Mouse (Mus musculus): ENCODE results near the gene Gck. TPM values are rescaled to one million over a fixed set of nuclear protein-coding genes. Genes with fewer than 3 reads are reported as not detected.

Gene Gck
- 1 to 10 TPM; 3.9 to 6.9 TPM for total RNA-seq (2021)
- long read RNA-seq, experiment 1, partial matches to known transcripts: 3 of 10 reads
- long read RNA-seq, experiment 1, other reads (novel, unspliced or antisense): 4 of 10 reads
- long read RNA-seq, experiment 2, transcript Gck-201 (10 exons, 2,727 nt): major isoform, 6 of 13 reads
- long read RNA-seq, experiment 2, partial matches to known transcripts: 3 of 13 reads
- long read RNA-seq, experiment 2, other reads (novel, unspliced or antisense): 3 of 13 reads

GRCm38 (mm10) chr11:5949586-5950352 lies at the start of gene Gck:
Gck (minus strand) TSS chr11:5950081.
- peak in 1 of 2 experiments; percentile 16 for DNase-seq (ENCODE audit: low spot score in 2 of 2)

DNA sequence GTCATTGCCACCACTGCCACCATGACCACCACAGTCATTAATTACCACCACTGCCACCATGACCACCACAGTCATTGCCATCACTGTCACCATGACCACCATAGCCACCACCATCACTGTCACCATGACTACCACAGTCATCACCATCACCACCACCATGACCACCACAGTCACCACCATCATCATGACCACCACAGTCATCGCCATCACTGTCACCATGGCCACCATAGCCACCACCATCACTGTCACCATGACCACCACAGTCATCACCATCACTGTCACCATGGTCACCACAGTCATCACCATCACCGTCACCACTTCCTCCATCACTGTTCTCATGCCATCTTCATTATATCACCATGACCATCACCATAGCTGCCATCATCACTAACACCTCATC lies 48.6 kb upstream of the Gck start:
- no peak for DNase-seq (ENCODE audit: low spot score in 2 of 2)

- DNase-seq (ENCODE audit: low spot score in 2 of 2): peak; percentile 89
Measured at GRCm38 (mm10) chr11:5995989-5996388, 46.1 kb upstream of the Gck start.

DNA sequence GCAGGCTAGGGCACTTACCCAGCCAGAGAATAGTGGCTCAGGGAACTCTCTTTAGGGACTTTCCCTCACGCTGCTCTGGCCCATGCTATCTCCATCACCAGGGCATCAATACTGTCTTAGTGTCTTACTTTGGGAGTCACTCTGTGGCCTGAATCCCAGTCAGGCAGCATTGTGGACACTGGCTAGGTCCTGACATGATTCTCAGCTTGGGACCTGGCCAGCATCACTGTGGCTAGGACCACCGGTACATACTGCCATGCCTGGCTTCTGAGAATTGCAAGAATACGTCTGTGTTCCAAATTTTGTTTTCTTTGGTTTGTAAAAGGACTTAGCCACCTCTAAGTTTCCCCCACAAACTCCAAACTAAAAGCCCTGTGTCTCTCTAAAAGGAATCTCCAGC lies 45.0 kb upstream of the Gck start:
- DNase-seq (ENCODE audit: low spot score in 2 of 2): no peak

DNA sequence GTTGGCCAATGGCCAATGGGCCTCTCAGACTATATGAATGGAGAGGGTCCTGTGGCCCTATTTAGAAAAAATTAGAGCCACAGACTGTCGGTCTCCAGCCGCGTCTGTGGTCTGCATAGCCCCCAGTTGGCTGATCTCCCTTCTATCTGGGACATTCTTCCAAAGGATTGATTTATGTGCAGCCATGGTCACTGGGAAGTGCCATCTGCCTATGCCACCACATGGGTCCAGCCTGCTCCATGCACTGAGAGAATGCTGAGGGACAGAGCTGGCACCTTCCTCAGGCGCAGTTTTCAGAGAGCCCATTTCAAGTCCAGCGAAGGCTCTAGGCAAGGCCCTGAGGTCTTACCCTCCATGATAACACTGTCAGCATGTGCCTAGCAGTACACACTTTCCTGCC lies 44.3 kb upstream of the Gck start:
- no peak for DNase-seq (ENCODE audit: low spot score in 2 of 2)

DNA sequence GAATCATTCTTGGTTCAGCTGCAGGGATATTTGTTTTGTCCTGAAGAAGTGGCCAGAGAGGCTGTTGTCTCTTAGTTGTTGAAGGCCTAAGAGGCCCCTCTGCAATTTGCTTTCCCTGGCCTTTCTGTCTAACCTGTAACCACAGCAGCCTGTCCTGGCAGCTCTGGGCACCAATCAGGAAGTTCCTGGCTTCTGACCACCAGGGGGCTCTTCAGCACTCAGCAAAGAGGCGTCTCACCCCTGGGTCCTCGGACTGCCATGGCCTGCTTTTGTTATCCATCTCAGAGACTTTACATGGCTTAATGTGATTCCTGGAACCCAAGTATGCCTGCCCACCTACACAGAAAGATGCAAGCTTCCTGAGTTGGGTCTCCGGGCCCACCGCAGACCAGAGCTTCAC lies 41.0 kb upstream of the Gck start:
- DNase-seq (ENCODE audit: low spot score in 2 of 2): no peak

- no peak for DNase-seq (ENCODE audit: low spot score in 2 of 2)
Measured at GRCm38 (mm10) chr11:5989954-5990593, 40.2 kb upstream of the Gck start.

DNA sequence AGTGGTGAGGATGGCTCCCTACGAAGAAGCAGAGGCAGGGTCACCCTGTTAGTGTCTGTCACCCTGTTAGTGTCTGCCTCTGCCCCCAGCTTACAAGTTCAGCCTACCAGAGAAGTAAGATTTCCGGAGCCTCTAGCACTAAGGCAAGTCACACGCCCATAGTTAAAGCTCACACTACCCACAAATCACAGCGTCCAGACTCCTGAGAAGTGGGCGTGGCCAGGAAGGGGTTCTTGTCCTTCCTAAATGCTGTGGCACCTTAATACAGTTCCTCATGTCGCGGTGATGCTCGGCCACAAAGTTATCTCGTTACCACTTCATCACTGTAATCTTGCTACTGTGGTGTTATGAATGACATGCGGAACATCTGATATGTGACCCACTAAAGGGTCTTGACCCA lies 38.2 kb upstream of the Gck start:
- DNase-seq (ENCODE audit: low spot score in 2 of 2): no peak

DNA sequence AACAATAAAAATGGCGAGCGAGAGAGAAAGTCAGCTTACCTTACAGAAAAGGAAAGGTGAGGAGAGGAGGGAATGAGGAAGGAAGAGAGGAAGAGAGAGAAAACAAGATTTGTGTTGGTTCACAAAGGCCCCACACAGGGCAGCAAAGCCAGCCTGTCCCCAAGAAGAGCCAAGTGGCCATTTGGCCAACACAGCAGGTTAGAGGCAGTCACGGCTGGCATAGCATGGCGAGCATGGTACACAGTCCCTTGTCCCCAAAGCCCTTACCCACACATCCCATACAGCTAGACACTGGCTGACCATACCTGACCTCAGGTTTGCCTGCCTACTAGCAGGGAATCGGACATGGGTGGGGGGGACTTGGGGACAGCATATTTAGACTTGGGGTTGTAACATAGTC lies 33.7 kb upstream of the Gck start:
- no peak for DNase-seq (ENCODE audit: low spot score in 2 of 2)

DNA sequence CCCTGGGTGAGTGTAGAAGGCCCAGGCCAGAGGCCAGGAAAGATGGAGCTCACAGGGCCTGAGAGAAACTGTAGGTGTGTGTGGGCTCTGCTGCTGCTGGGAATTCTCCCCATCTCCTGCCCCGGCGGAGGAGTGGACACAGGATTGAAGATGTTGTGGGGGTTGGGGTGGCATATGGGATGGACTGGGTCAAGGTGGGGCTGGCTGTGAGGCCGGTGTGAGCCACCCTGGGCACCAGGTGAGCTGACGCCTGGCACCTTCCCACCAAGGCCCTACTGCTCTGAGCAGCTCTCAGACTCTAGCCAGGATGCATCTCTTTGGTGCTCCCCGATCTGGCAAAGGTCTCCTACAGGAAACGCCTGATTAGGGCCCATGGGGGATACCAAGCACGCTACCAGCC lies 31.4 kb upstream of the Gck start:
- DNase-seq (ENCODE audit: low spot score in 2 of 2): no peak

- DNase-seq (ENCODE audit: low spot score in 2 of 2): no peak
Measured at GRCm38 (mm10) chr11:5980561-5980960, 30.7 kb upstream of the Gck start.

- no peak for DNase-seq (ENCODE audit: low spot score in 2 of 2)
Measured at GRCm38 (mm10) chr11:5980108-5980507, 30.2 kb upstream of the Gck start.

DNA sequence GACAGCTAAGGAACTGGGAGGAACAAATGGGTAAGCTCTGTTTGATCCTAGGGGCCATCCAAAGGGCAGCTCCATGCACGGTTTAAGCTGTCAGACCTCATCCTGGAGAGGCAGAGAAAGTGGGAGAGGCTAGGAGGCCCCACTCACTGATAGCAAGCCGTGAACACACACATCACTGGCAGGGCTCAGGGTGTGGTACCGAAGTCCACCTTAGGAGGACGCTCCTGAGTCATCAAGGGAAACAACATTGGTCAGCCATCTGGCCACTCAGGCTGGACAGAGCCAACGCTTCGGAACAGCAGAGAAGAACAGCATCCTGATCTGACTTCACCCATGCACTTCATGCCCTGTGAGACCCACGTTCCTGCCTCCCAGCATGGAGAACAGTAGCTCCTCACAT lies 29.2 kb upstream of the Gck start:
- no peak for DNase-seq (ENCODE audit: low spot score in 2 of 2)

GRCm38 (mm10) chr11:5976106-5976505 lies 26.2 kb upstream of the Gck start:
- DNase-seq (ENCODE audit: low spot score in 2 of 2): no peak

- DNase-seq (ENCODE audit: low spot score in 2 of 2): no peak
Measured at GRCm38 (mm10) chr11:5975068-5975467, 25.2 kb upstream of the Gck start.

- DNase-seq (ENCODE audit: low spot score in 2 of 2): no peak
Measured at GRCm38 (mm10) chr11:5974053-5974452, 24.2 kb upstream of the Gck start.

DNA sequence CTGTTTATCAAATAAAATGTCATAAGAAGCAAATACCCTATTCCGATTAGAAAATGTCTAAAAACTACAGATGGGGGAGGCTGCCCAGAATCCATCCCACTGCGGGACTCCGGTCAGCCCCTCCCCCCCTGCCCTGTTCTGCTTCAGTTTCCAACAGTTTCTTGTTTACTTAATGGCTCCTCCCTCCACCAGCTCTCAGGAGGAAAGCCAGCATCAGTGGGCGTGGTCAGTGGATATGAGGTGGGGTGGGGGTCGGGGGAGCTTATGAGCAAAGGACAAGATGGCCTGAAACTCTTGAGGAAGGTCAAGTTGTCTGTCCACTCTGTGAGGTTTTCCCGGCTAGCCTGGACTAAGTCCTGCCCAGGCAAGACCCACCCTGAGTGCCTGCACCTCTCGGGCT lies 23.3 kb upstream of the Gck start:
- DNase-seq (ENCODE audit: low spot score in 2 of 2): no peak

- no peak for DNase-seq (ENCODE audit: low spot score in 2 of 2)
Measured at GRCm38 (mm10) chr11:5971202-5971601, 21.3 kb upstream of the Gck start.

DNA sequence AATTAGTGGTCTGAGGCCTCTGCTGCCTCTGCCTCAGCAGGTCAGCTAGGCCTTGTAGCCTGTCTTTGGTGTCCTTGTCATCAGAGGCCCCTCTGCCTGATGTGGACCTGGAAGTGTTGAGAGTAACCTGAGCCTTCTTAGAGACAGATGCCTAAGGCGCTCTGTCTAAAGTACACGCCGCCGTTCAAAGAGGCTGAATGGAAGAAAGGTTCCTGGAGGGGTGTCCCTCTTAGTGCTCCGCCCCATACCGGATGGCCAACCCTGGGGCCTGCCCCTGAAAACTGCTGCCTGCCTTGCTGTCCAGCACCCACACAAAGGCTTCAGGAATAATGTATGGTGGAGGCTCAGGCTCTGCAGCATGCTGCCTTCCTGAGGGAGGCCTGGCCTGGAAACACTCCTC lies 18.3 kb upstream of the Gck start:
- DNase-seq (ENCODE audit: low spot score in 2 of 2): no peak

GRCm38 (mm10) chr11:5966751-5967150 lies 16.9 kb upstream of the Gck start:
- DNase-seq (ENCODE audit: low spot score in 2 of 2): no peak

- no peak for DNase-seq (ENCODE audit: low spot score in 2 of 2)
Measured at GRCm38 (mm10) chr11:5965865-5966264, 16.0 kb upstream of the Gck start.

- DNase-seq (ENCODE audit: low spot score in 2 of 2): no peak
Measured at GRCm38 (mm10) chr11:5960051-5960450, 10.2 kb upstream of the Gck start.

Data from adrenal gland, adult 18-20 months (tissue).